Mouse (Mus musculus): ENCODE results near the gene Zmiz1.

DNA sequence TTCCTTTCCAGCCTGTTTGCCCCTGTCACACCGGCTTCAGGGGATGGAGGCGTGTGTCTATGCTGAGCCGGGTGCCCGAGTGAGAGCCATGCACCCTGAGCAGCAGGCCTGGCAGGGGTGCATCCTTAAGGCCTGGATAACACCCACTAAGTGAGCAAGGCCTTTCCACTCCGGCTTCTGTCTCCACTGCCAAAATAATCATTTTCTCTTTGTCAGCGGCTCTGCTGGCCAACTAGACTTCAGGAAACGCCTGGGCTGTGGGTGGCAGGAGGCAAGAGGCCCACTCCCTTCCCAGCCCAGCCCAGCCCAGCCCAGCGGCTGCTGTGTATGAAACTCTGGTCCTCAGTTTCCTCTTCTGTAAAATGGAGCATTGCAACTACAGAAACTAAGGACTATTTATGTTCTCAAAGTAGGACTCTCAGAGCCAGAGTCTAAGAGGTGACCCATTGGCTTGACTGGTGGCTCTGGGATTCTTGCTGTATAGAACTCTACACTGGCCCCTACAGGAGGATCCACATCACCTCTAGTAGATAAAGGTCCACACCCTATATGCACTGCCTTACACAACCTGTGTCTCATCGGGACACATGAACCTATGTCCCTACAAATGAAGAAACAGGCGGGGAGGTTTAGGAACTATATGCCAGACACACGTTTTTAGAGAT, 76.1 kb downstream of the Zmiz1 start:
- TF ChIP-seq CTCF (IDR thresholded peaks at IDR 0.05; ENCODE audit: control insufficient read depth, insufficient read depth, insufficient read length): no peak
- no peak for TF ChIP-seq CEBPB (IDR thresholded peaks at IDR 0.05; ENCODE audit: low read depth)

Measured in C2C12 (cell line).